Mouse (Mus musculus) ES-E14 (cell line): ENCODE results near the gene Setx. TPM values are rescaled to one million over a fixed set of nuclear protein-coding genes. Genes with fewer than 3 reads are reported as not detected.

Experiments used
- DNase-seq: peaks from one replicate; pipeline ENCODE4 v3.0.0-alpha.2; 2013; ENCODE audit warnings: low read depth, low spot score
- H3K27ac ChIP-seq: 2 replicates; pipeline ENCODE4 v1.5.1; 2012; ENCODE audit warnings: low read depth, mild to moderate bottlenecking, low read length, moderate library complexity, mixed read lengths; ENCODE audit not compliant: poor library complexity, insufficient read depth, severe bottlenecking
- H3K36me3 ChIP-seq: 2 replicates; pipeline ENCODE4 v1.6.1; 2012; ENCODE audit warnings: mild to moderate bottlenecking, low read length, moderate library complexity, mixed read lengths; ENCODE audit not compliant: control insufficient read depth, poor library complexity, insufficient read depth, severe bottlenecking
- H3K4me1 ChIP-seq, 2 experiments: fragments of 150-350 bp in 1 of 2; sonication (generic) in 1 of 2; 2 replicates each; pipeline ENCODE4 v1.6.1; 2012; ENCODE audit warnings: low read length in 2 of 2, mild to moderate bottlenecking in 1 of 2, mixed read lengths in 1 of 2; ENCODE audit not compliant: control insufficient read depth in 2 of 2, insufficient read depth in 2 of 2, poor library complexity in 1 of 2
- H3K4me3 ChIP-seq, 2 experiments: fragments of 150-350 bp in 1 of 2; sonication (generic) in 1 of 2; 2 replicates each; pipeline ENCODE4 v1.5.1; 2012; ENCODE audit warnings: low read length in 2 of 2, low read depth in 1 of 2, mild to moderate bottlenecking in 1 of 2, mixed read lengths in 1 of 2; ENCODE audit not compliant: insufficient read depth in 1 of 2, poor library complexity in 1 of 2, severe bottlenecking in 1 of 2
- H3K9ac ChIP-seq: 2 replicates; pipeline ENCODE4 v1.6.1; 2012; ENCODE audit warnings: low read depth, mild to moderate bottlenecking, low read length, mixed read lengths; ENCODE audit not compliant: poor library complexity, insufficient read depth, severe bottlenecking
- H3K9me3 ChIP-seq: fragments of 150-350 bp; sonication (generic); 2 replicates; pipeline ENCODE4 v1.6.1; 2012; ENCODE audit warnings: low read depth, mild to moderate bottlenecking, low read length; ENCODE audit not compliant: control insufficient read depth, insufficient read depth
- CHD2 ChIP-seq: IDR thresholded peaks from 2 replicates; pipeline ENCODE4 v1.6.1; 2014; ENCODE audit warnings: mild to moderate bottlenecking, low read depth, low read length, inconsistent platforms
- HCFC1 ChIP-seq: IDR thresholded peaks from 2 replicates; pipeline ENCODE4 v1.6.1; 2012; ENCODE audit warnings: low read length, inconsistent platforms, borderline replicate concordance; ENCODE audit not compliant: insufficient read depth
- MAFK ChIP-seq: IDR thresholded peaks from 2 replicates; pipeline ENCODE4 v1.6.1; 2014; ENCODE audit warnings: mild to moderate bottlenecking, low read depth, low read length, inconsistent platforms; ENCODE audit not compliant: insufficient read depth
- ZC3H11A ChIP-seq: IDR thresholded peaks from 2 replicates; pipeline ENCODE4 v1.6.1; 2012; ENCODE audit warnings: low read depth, mild to moderate bottlenecking, inconsistent platforms, low read length, borderline replicate concordance
- ZNF384 ChIP-seq: IDR thresholded peaks from 2 replicates; pipeline ENCODE4 v1.6.1; 2012; ENCODE audit warnings: low read depth, low read length, inconsistent platforms
- in situ Hi-C, 2 experiments: fragments of 600-800 bp; cut with MboI; formaldehyde crosslinking; loops; one replicate each; pipeline ENCODE4 v1.15.1; 2025; ENCODE audit warnings: low sequenced_read_pairs in 2 of 2, inconsistent platforms in 1 of 2; ENCODE audit not compliant: unreplicated experiment in 2 of 2
- total RNA-seq: library from RNA; depleted of rRNA; stranded (reverse); fragments of 300-350 nt; gene quantifications from 2 replicates; pipeline ENCODE4 v1.2.3, GENCODE M21; 2012

The Setx gene
- total RNA-seq, 1 experiment: 123 TPM

GRCm38 (mm10) chr2:29174887-29175286, 50.9 kb downstream of the Setx start:
- TF ChIP-seq ZNF384 (no peak), CHD2 (no peak), MAFK (no peak), HCFC1 (no peak), ZC3H11A (no peak)
- in situ Hi-C loops: loop anchor here (5.0 to 25.0 kb wide), 4 partner anchors 33 to 1137 kb away; no protein-coding TSS in a partner anchor
- 0 out of 2 replicates have a peak overlapping the region, but pooled peaks have one; percentile 24 for H3K27ac ChIP-seq
- DNase-seq: no peak
- no peak overlapping the region for H3K4me3 ChIP-seq
- H3K9me3 ChIP-seq: no peaks in the 10 kb centered on the region
- H3K9ac ChIP-seq: no peak overlapping the region
- peaks cover 37% of the 10 kb centered on the region for H3K36me3 ChIP-seq
- H3K4me1 ChIP-seq: peaks cover 0 to 3% of the 10 kb centered on the region in 2 experiments; a peak in 1 of 4 replicates

- Histone ChIP-seq H3K27ac (no peak overlapping the region), H3K9me3 (no peaks in the 10 kb centered on the region), H3K9ac (no peak overlapping the region), H3K4me1 (no peaks in the 10 kb centered on the region), H3K4me3 (no peak overlapping the region), H3K36me3 (peaks cover 30% of the 10 kb centered on the region)
- DNase-seq: no peak
- TF ChIP-seq ZNF384 (no peak), ZC3H11A (no peak), HCFC1 (no peak), MAFK (no peak)
- in situ Hi-C loops: loop anchor here in 1 of 2 experiments (5.0 kb wide), 1 partner anchor 38 kb away; no protein-coding TSS in a partner anchor
Measured at GRCm38 (mm10) chr2:29179810-29180209, 55.8 kb downstream of the Setx start.

- in situ Hi-C loops: no loop called here
- Histone ChIP-seq H3K27ac (no peak overlapping the region), H3K9me3 (no peaks in the 10 kb centered on the region), H3K4me3 (no peak overlapping the region), H3K36me3 (peaks cover 30% of the 10 kb centered on the region), H3K4me1 (no peaks in the 10 kb centered on the region), H3K9ac (no peak overlapping the region)
- TF ChIP-seq ZC3H11A (no peak), MAFK (no peak), CHD2 (no peak), HCFC1 (no peak), ZNF384 (no peak)
- DNase-seq: no peak
Measured at GRCm38 (mm10) chr2:29181111-29181510, 57.1 kb downstream of the Setx start.

GRCm38 (mm10) chr2:29183266-29183924, 59.4 kb downstream of the Setx start:
- in situ Hi-C loops: no loop called here
- no peak overlapping the region for H3K4me3 ChIP-seq
- no peak for DNase-seq

More at GRCm38 (mm10) chr2:29183266-29183924, 59.4 kb downstream of the Setx start:
- Histone ChIP-seq H3K9ac (no peak overlapping the region), H3K9me3 (no peaks in the 10 kb centered on the region), H3K27ac (no peak overlapping the region), H3K4me1 (no peaks in the 10 kb centered on the region), H3K36me3 (peaks cover 22% of the 10 kb centered on the region)
- TF ChIP-seq CHD2 (no peak), ZNF384 (no peak), ZC3H11A (no peak)
